Mouse (Mus musculus) heart, postnatal 0 days (tissue): ENCODE results near the gene Kdm1a.

Experiments used
- CTCF ChIP-seq: IDR thresholded peaks from 2 replicates; pipeline ENCODE4 v1.5.1; 2016; ENCODE audit warnings: antibody characterized with exemption, control low read depth, low read depth
- EP300 ChIP-seq: IDR thresholded peaks from 2 replicates; pipeline ENCODE4 v1.6.1; 2016; ENCODE audit warnings: antibody characterized with exemption, low read depth

DNA sequence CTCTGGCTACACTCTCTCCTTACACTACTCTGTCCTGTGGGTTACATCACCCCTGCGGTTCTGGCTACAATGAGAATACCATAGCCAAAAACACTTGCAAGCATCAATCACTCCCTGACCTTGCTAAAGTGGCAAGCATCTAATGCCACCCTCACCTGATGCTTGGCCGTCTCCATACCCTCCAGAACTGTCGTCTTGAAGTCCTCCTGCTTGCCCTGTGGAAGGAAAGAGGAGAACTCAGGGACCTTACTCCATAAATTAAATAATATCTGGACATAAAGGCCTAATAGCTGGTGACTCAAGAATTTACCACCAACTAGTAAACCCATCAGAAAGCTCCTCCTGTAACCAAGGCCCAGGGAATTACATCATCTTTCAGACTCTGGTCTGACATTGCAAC is 20.6 kb downstream of the Kdm1a start:
- TF ChIP-seq CTCF = no peak
- TF ChIP-seq EP300 = no peak
